Mouse (Mus musculus): ENCODE measurements around the gene Nup54.

GRCm38 (mm10) chr5:92410486-92410885, 24.5 kb downstream of the Nup54 start:
- no peak for TF ChIP-seq CTCF (IDR thresholded peaks at IDR 0.05; ENCODE audit: low read depth)
- TF ChIP-seq EP300 (IDR thresholded peaks at IDR 0.05; ENCODE audit: low read depth): no peak
